Mouse (Mus musculus): ENCODE measurements around the gene Zfp385a. TPM values are rescaled to one million over a fixed set of nuclear protein-coding genes. Genes with fewer than 3 reads are reported as not detected.
A peak's percentile ranks its signal among the peaks of the same experiment; 100 is the strongest.

The Zfp385a gene
- total and polyA plus RNA-seq, 3 experiments = 1.2 to 59.9 (median 2.7) TPM

DNA sequence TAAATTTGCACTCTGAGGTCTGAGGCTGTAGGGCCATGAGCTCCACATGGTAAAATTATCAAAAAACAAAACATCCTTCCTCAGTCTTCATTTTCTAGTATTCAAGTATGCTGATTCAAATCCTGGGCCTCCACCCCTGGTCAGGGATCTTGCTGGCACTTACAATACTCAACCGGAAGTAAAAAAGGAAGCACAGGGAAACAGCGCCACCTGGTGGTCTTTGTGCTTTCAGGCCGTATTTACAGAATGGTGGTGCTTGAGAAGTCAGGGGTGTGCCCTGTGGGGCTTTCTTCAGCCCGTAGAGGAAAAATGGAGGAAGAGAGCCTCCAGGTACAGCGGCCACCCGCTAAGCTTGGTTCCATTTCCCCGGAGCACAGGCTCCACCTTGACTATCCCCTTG, 32.8 kb downstream of the Zfp385a start (continued):
- TF ChIP-seq CHD2 (IDR thresholded peaks at IDR 0.05; ENCODE audit: low read length) (no peak), MYC (IDR thresholded peaks at IDR 0.05; ENCODE audit: low read depth, low read length) (no peak), SIN3A (IDR thresholded peaks at IDR 0.05; ENCODE audit: low read length) (peak; percentile 76), HCFC1 (IDR thresholded peaks at IDR 0.05; ENCODE audit: low read depth, low read length) (peak; percentile 66), POLR2AphosphoS2 (IDR thresholded peaks at IDR 0.05; ENCODE audit: low read depth, low read length) (no peak), E2F4 (IDR thresholded peaks at IDR 0.05; ENCODE audit: insufficient replicate concordance, low read depth, low read length) (no peak), TCF12 (IDR thresholded peaks at IDR 0.05; ENCODE audit: low read depth, low read length) (no peak), ZC3H11A (IDR thresholded peaks at IDR 0.05; ENCODE audit: low read depth, low read length) (peak; percentile 35; the same call in 1 of the 2 replicates), USF1 (IDR thresholded peaks at IDR 0.05; ENCODE audit: low read depth, low read length) (no peak), ZKSCAN1 (IDR thresholded peaks at IDR 0.05; ENCODE audit: borderline replicate concordance, low read depth, low read length) (no peak), NRF1 (IDR thresholded peaks at IDR 0.05; ENCODE audit: low read depth, low read length) (no peak), ELF1 (IDR thresholded peaks at IDR 0.05; ENCODE audit: low read depth, low read length) (peak; percentile 89), MAFK (IDR thresholded peaks at IDR 0.05; ENCODE audit: insufficient replicate concordance, low read length) (no peak), SMC3 (IDR thresholded peaks at IDR 0.05; ENCODE audit: low read depth, low read length) (peak; percentile 87)

DNA sequence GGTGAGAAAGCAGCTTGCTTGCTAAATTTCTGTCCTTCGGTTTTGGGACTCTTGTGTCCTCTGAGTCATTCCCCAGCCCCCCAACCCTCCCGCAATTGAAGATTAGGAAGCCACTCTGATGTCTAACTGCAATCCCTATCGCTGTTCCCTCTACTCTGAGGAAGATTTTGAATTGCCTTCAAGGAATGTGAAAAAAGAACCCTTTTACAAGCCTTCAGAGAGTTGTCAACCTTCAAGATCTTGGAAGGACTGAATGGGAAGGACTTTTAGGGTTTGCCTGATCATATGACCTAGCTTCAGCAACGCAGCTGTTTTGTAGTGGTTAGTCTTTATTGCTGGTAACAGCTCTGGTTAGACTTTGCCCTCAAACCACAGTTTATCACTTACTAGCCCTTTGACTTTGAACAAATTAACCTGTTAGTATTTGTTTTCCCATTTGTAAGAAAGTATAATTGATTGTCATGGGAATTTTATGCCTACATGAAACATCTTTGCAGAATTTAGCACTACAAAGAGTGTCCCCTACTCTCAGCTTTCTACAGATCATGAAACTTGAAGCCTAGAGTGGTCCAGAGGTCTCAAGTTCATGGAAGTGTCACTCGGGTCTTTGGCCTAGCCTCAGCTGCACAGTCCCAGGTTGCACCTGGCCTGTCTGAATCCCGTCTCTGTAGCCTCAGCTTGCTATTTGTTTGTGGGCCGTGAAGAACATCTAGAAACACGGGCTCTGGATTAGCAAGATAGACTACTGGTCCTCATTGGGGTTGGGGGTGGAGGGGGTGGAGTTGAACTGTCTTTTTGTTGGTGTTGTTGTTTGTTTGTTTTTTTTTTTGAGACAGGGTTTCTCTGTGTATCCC, 33.9 kb downstream of the Zfp385a start:
- peaks cover 10 to 87% of the 10 kb centered on the region in 2 experiments; a peak in 3 of 4 replicates for H3K4me1 ChIP-seq (ENCODE audit: control insufficient read depth in 1 of 2, insufficient read depth in 2 of 2)
- H3K4me3 ChIP-seq (replicated peaks in 1 of 3; ENCODE audit: low read depth in 2 of 3, low read length in 2 of 3, poor library complexity in 1 of 3) = peak overlapping the region; percentile 46 to 57 (median 54)

More for the DNA sequence above, 33.9 kb downstream of the Zfp385a start:
- peak overlapping the region; percentile 62 for H3K9ac ChIP-seq (ENCODE audit: insufficient read depth, low read depth)
- TF ChIP-seq TCF12 (IDR thresholded peaks at IDR 0.05; ENCODE audit: low read depth, low read length) = no peak
- TF ChIP-seq MAZ (IDR thresholded peaks at IDR 0.05; ENCODE audit: low read depth, low read length) = no peak
- TF ChIP-seq HCFC1 (IDR thresholded peaks at IDR 0.05; ENCODE audit: low read depth, low read length) = no peak
- TF ChIP-seq E2F4 (IDR thresholded peaks at IDR 0.05; ENCODE audit: insufficient replicate concordance, low read depth, low read length) = no peak
- TF ChIP-seq ELF1 (IDR thresholded peaks at IDR 0.05; ENCODE audit: low read depth, low read length) = no peak
- H3K79me2 ChIP-seq (replicated peaks; ENCODE audit: control insufficient read depth, extremely low read depth, insufficient read depth, poor library complexity, severe bottlenecking) = no peaks in the 10 kb centered on the region
- no peak for DNase-seq (ENCODE audit: extremely low read depth)
- H3K27ac ChIP-seq (ENCODE audit: insufficient read depth, low read depth) = peak overlapping the region; percentile 17
- dilution Hi-C loops (cut with MboI; ENCODE audit: extremely low pct_ligation_motif_present, extremely low pct_unique_long_range_greater_than_20kb, low sequenced_read_pairs) = no loop called here
- H3K4me2 ChIP-seq (ENCODE audit: insufficient read depth, low read depth, poor library complexity, severe bottlenecking) = peak overlapping the region; percentile 68
- no peaks in the 10 kb centered on the region for H3K9me3 ChIP-seq (replicated peaks; ENCODE audit: low read length)
- peaks cover 5% of the 10 kb centered on the region for H3K27me3 ChIP-seq (replicated peaks)
- H3K36me3 ChIP-seq (replicated peaks in 1 of 2; ENCODE audit: control insufficient read depth in 1 of 2, insufficient read depth in 1 of 2, low read length in 1 of 2) = peaks cover 0 to 1% of the 10 kb centered on the region in 2 experiments
- in situ Hi-C loops (cut with MboI; ENCODE audit: low pct_ligation_motif_present, low pct_unique_long_range_greater_than_20kb, low sequenced_read_pairs) = loop anchor here (5.0 kb wide), 2 partner anchors 54 to 119 kb away; no protein-coding TSS in a partner anchor

Measured in CH12.LX (cell line).